Mouse (Mus musculus): Measurements from ENCODE around the gene Wnt10b. TPM values are rescaled to one million over a fixed set of nuclear protein-coding genes. Genes with fewer than 3 reads are reported as not detected.
"Not testable (repeated sequence)": the region's sequence is repeated elsewhere in the genome, so short reads cannot be mapped to it uniquely, and the experiment has no call there.

Wnt10b gene
- polyA plus RNA-seq (2015; fragmentation: Nextera tagmentation; extraction: Ambion mirVana): 0.07 TPM in 1 of 2 replicates, not detected in the other

GRCm38 (mm10) chr15:98777762-98778161 lies at the start of gene Wnt10b:
TSS of gene Wnt10b (minus strand) at chr15:98778150.
- H3K4me2 ChIP-seq: peak within 1 kb of the TSS; percentile 66
- no peaks in the 10 kb centered on the region for H3K9me3 ChIP-seq
- H3K36me3 ChIP-seq: no peaks in the 10 kb centered on the region
- H3K4me1 ChIP-seq: peaks cover 41% of the 10 kb centered on the region
- peak within 1 kb of the TSS; percentile 54 for H3K9ac ChIP-seq
- no peak within 1 kb of the TSS for H3K27ac ChIP-seq (replicated peaks)
- peaks cover 99% of the 10 kb centered on the region for H3K27me3 ChIP-seq (replicated peaks)
- under 1% methylated on average over 33 of the region's 33 CpGs for WGBS
- no peak for ATAC-seq (ENCODE audit: extremely low read depth, insufficient number of reproducible peaks, low FRiP score, low TSS enrichment)
- peak within 1 kb of the TSS; percentile 44 for H3K4me3 ChIP-seq

DNA sequence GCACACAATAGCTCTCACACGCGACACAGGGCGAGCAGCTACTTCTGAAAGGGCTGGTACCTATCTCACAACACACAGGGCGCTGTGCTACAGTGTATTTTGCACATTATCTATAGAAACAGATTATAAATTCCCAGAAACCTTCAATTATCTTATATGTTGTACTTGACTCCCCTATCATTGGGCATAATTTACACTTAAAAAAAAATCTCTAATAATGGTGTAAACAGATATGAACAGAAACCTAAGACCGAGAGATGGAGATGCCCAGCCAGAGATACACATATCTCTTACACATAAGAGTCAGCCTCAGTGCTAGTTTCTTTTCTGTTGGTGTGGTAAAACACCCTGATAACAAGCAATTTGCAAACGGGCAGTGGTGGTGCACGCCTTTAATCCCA lies 49.7 kb upstream of the Wnt10b start:
- Histone ChIP-seq H3K9me3 (no peaks in the 10 kb centered on the region), H3K36me3 (peaks cover 42% of the 10 kb centered on the region), H3K9ac (no peak overlapping the region), H3K4me2 (no peak overlapping the region; the same call in 1 of the 2 replicates), H3K4me3 (no peak overlapping the region), H3K4me1 (peaks cover 41% of the 10 kb centered on the region), H3K27ac (replicated peaks) (no peak overlapping the region), H3K27me3 (replicated peaks) (no peaks in the 10 kb centered on the region)
- no peak for ATAC-seq (ENCODE audit: extremely low read depth, insufficient number of reproducible peaks, low FRiP score, low TSS enrichment)
- WGBS: 70% methylated on average over 7 of the region's 7 CpGs

DNA sequence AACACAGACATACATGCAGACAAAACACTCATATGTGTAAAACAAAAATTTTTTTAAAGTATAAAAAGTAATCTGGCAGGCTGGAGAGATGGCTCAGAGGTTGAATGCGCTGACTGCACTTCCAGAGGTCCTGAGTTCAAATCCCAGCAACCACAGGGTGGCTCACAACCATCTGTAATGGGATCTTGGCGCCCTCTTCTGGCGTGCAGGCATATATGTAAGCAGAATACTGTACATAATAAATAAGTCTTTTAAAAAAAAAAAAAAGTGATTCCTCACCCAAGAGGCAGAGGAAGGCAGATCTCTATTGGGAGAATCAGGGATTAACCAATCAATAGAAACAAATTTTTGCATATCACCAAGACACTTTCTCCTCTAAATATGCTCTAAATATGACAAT lies 45.5 kb upstream of the Wnt10b start:
- Histone ChIP-seq H3K9ac (no peak overlapping the region), H3K36me3 (peaks cover 74% of the 10 kb centered on the region), H3K27me3 (replicated peaks) (no peaks in the 10 kb centered on the region), H3K4me1 (peaks cover 31% of the 10 kb centered on the region), H3K27ac (replicated peaks) (no peak overlapping the region), H3K9me3 (no peaks in the 10 kb centered on the region), H3K4me2 (no peak overlapping the region), H3K4me3 (no peak overlapping the region)
- no peak for ATAC-seq (ENCODE audit: extremely low read depth, insufficient number of reproducible peaks, low FRiP score, low TSS enrichment)
- 70% methylated on average over 3 of the region's 3 CpGs for WGBS

GRCm38 (mm10) chr15:98822147-98822546 lies 44.2 kb upstream of the Wnt10b start:
- WGBS: 86% methylated on average over 5 of the region's 5 CpGs
- Histone ChIP-seq H3K9me3 (no peaks in the 10 kb centered on the region), H3K4me1 (peaks cover 18% of the 10 kb centered on the region), H3K27me3 (replicated peaks) (no peaks in the 10 kb centered on the region), H3K27ac (replicated peaks) (no peak overlapping the region), H3K4me2 (no peak overlapping the region), H3K4me3 (no peak overlapping the region), H3K9ac (no peak overlapping the region), H3K36me3 (peaks cover 77% of the 10 kb centered on the region)
- no peak for ATAC-seq (ENCODE audit: extremely low read depth, insufficient number of reproducible peaks, low FRiP score, low TSS enrichment)

DNA sequence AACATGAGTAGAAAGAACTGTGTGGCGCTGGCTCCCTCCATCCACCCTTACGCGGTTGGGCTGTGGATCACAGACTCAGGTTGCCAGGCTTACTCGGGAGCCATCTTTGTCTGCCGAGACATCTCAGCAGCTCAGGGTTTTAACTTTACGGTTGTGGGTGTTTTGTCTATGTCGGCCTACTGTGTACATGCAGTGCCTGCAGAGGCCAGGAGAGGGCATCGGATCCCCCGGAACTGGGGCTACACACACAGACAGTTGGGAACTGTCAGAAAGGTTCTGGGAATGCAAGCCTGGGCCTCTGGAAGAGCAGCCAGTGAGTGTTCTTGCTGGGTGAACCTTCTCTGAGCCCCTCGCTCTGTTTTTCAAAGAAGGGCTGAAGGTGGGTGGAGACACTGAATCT lies 43.5 kb upstream of the Wnt10b start:
- no peaks in the 10 kb centered on the region for H3K27me3 ChIP-seq (replicated peaks)
- ATAC-seq (ENCODE audit: extremely low read depth, insufficient number of reproducible peaks, low FRiP score, low TSS enrichment): no peak
- H3K9ac ChIP-seq: no peak overlapping the region; the same call in 1 of the 2 replicates
- no peaks in the 10 kb centered on the region for H3K9me3 ChIP-seq
- WGBS: 39% methylated on average over 10 of the region's 10 CpGs
- H3K4me2 ChIP-seq: no peak overlapping the region
- H3K36me3 ChIP-seq: peaks cover 84% of the 10 kb centered on the region
- peaks cover 15% of the 10 kb centered on the region for H3K4me1 ChIP-seq
- H3K27ac ChIP-seq (replicated peaks): no peak overlapping the region
- H3K4me3 ChIP-seq: no peak overlapping the region

DNA sequence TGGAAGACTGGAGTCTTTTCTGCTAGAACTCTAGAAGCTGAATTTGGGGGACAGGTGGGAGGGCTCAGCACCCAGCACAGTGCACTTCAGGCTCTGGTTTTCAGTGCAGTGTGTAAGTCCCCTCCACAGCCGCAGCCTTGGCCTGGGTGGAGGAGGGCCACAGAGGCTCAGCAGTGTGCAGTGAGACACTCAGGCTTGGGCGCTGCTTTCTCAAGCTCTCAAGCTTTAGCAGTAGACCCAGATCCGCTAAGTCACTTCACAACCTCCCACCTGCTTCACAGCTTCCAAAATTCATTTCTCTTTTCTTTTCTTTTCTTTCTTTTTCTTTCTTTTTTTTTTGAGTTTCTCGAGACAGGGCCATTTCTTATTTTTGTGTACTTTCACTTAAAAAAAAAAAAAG lies 43.0 kb upstream of the Wnt10b start:
- no peaks in the 10 kb centered on the region for H3K27me3 ChIP-seq (replicated peaks)
- peaks cover 15% of the 10 kb centered on the region for H3K4me1 ChIP-seq
- no peak overlapping the region for H3K4me2 ChIP-seq
- WGBS: 69% methylated on average over 4 of the region's 4 CpGs
- H3K9ac ChIP-seq: peak overlapping the region; percentile 35; the same call in 1 of the 2 replicates
- peaks cover 87% of the 10 kb centered on the region for H3K36me3 ChIP-seq
- H3K4me3 ChIP-seq: no peak overlapping the region
- no peak for ATAC-seq (ENCODE audit: extremely low read depth, insufficient number of reproducible peaks, low FRiP score, low TSS enrichment)
- H3K27ac ChIP-seq (replicated peaks): peak overlapping the region; percentile 64
- H3K9me3 ChIP-seq: no peaks in the 10 kb centered on the region

- WGBS: 92% methylated on average over 7 of the region's 7 CpGs
- no peak overlapping the region for H3K9ac ChIP-seq
- H3K9me3 ChIP-seq: no peaks in the 10 kb centered on the region
- H3K36me3 ChIP-seq: peaks cover 89% of the 10 kb centered on the region
- no peak overlapping the region for H3K4me2 ChIP-seq
- H3K27me3 ChIP-seq (replicated peaks): no peaks in the 10 kb centered on the region
- H3K4me3 ChIP-seq: no peak overlapping the region
- H3K27ac ChIP-seq (replicated peaks): no peak overlapping the region
- ATAC-seq (ENCODE audit: extremely low read depth, insufficient number of reproducible peaks, low FRiP score, low TSS enrichment): no peak
- peaks cover 15% of the 10 kb centered on the region for H3K4me1 ChIP-seq
Measured at GRCm38 (mm10) chr15:98818171-98818570, 40.2 kb upstream of the Wnt10b start.

DNA sequence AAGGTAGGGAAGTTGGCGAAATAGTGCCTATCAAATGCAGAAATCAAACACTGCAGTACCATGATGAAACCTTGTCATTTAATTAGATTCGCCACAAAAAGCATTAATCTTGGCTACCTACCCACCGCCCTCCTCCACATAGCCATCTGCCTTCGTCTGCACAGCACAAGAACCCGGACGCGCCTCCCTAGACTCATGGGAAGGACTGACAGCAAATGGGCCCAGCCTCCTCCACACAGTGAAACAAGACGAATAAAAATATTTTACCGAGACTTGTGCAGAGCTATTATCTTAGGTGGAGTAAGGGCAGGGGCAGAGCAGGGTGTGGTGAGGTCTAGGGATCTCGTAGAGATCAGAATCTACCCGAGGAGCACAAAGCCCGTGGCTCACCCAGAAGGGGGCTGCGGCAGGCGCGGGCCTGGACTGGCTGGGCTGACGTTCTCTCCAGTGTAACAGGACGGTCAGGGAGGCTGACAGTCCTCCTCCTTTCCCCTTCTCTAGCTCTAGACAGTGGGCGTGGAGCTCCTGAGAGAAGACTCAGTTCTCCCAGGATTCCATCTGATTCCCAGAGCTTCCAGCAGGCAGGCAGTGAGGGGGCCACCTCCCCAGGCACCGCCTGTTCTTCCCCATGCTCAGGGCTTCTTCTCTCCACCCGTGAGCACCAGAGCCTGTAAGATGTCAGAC lies 34.9 kb upstream of the Wnt10b start:
- no peak overlapping the region for H3K27ac ChIP-seq (replicated peaks)
- peaks cover 70% of the 10 kb centered on the region for H3K36me3 ChIP-seq
- H3K4me3 ChIP-seq: no peak overlapping the region
- H3K4me2 ChIP-seq: no peak overlapping the region
- 84% methylated on average over 20 of the region's 20 CpGs for WGBS
- peaks cover 22% of the 10 kb centered on the region for H3K4me1 ChIP-seq
- H3K9me3 ChIP-seq: no peaks in the 10 kb centered on the region
- no peak for ATAC-seq (ENCODE audit: extremely low read depth, insufficient number of reproducible peaks, low FRiP score, low TSS enrichment)
- no peak overlapping the region for H3K9ac ChIP-seq
- peaks cover 30% of the 10 kb centered on the region for H3K27me3 ChIP-seq (replicated peaks)

DNA sequence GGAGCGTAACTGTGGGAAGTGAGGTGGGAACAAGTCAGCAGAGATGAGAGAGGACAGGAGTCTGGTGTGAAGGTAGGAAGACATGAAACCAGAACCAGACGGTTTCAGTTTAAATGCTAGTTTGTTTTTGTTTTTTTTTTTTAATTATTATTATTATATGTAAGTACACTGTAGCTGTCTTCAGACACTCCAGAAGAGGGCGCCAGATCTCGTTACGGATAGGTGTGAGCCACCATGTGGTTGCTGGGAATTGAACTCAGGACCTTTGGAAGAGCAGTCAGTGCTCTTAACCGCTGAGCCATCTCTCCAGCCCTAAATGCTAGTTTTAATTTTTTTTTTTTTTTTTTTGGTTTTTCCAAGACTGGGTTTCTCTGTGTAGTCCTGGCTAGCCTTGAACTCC lies 32.3 kb upstream of the Wnt10b start:
- not testable (repeated sequence) for H3K4me3 ChIP-seq; H3K4me2 ChIP-seq; H3K27ac ChIP-seq (replicated peaks); ATAC-seq (ENCODE audit: extremely low read depth, insufficient number of reproducible peaks, low FRiP score, low TSS enrichment); H3K9me3 ChIP-seq; H3K9ac ChIP-seq
- Histone ChIP-seq H3K4me1 (peaks cover 46% of the 10 kb centered on the region), H3K36me3 (peaks cover 46% of the 10 kb centered on the region), H3K27me3 (replicated peaks) (peaks cover 57% of the 10 kb centered on the region)
- 65% methylated on average over 6 of the region's 6 CpGs for WGBS

- peak within 1 kb of the TSS; percentile 76 for H3K9ac ChIP-seq
Measured at GRCm38 (mm10) chr15:98809390-98809789, 31.4 kb upstream of the Wnt10b start, which contains the start of gene Ddn. TSS of gene Ddn (minus strand) at chr15:98809490.

DNA sequence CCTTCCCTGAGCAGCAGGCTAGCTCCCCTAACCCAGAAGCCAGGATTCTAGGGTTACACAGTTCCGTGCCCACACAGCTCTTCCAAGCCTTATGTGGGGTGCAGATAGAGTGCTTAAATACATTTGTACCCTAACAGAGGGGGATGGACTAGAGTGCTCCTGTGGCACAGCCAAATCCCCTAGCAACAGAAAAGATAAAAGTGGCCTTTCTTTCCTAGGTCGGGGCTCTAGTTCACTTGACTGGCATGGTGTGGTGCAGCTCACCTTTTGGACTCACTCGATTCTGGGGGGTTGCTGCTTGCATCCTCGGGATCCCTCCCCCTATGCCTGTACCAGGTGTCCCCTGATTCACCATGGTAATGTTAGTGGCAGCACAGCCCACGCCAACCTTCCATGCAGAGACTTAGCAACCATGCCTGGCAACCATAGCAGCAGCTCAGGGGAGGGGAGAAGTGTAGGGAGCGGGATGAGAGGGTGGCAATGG lies 30.7 kb upstream of the Wnt10b start:
- Histone ChIP-seq H3K27me3 (replicated peaks) (peaks cover 72% of the 10 kb centered on the region), H3K4me3 (peak overlapping the region; percentile 57), H3K4me1 (peaks cover 57% of the 10 kb centered on the region), H3K36me3 (peaks cover 32% of the 10 kb centered on the region), H3K9ac (peak overlapping the region; percentile 76), H3K27ac (replicated peaks) (no peak overlapping the region), H3K9me3 (no peaks in the 10 kb centered on the region), H3K4me2 (peak overlapping the region; percentile 77)
- no peak for ATAC-seq (ENCODE audit: extremely low read depth, insufficient number of reproducible peaks, low FRiP score, low TSS enrichment)
- WGBS: 17% methylated on average over 6 of the region's 6 CpGs

More at GRCm38 (mm10) chr15:98809390-98809789, 31.4 kb upstream of the Wnt10b start, which contains the start of gene Ddn:
- WGBS: 33% methylated on average over 3 of the region's 3 CpGs
- Histone ChIP-seq H3K4me3 (peak within 1 kb of the TSS; percentile 57), H3K4me1 (peaks cover 51% of the 10 kb centered on the region), H3K36me3 (peaks cover 39% of the 10 kb centered on the region), H3K9me3 (no peaks in the 10 kb centered on the region), H3K27me3 (replicated peaks) (peaks cover 65% of the 10 kb centered on the region), H3K4me2 (peak within 1 kb of the TSS; percentile 77), H3K27ac (replicated peaks) (no peak within 1 kb of the TSS)
- ATAC-seq (ENCODE audit: extremely low read depth, insufficient number of reproducible peaks, low FRiP score, low TSS enrichment): no peak
